Mouse (Mus musculus) urinary bladder, adult 18-20 months (tissue): ENCODE data around the gene Edem3.
"Not testable (repeated sequence)": the region's sequence is repeated elsewhere in the genome, so short reads cannot be mapped to it uniquely, and the experiment has no call there.

Experiments
- DNase-seq, 2 experiments: peaks; one replicate each; pipeline ENCODE4 v3.0.0; 2022; ENCODE audit warnings: low spot score in 2 of 2, mixed read lengths in 2 of 2

Gene Edem3

GRCm38 (mm10) chr1:151810628-151811421, 55.7 kb downstream of the Edem3 start:
- DNase-seq = no peak

GRCm38 (mm10) chr1:151811456-151811855, 56.3 kb downstream of the Edem3 start:
- no peak for DNase-seq

- DNase-seq = no peak
Observed at GRCm38 (mm10) chr1:151812004-151812712, 57.0 kb downstream of the Edem3 start.

- no peak for DNase-seq
Observed at GRCm38 (mm10) chr1:151816051-151816450, 60.9 kb downstream of the Edem3 start.

- DNase-seq = no peak
Observed at GRCm38 (mm10) chr1:151819190-151819589, 64.0 kb downstream of the Edem3 start.

- DNase-seq = peak; percentile 21 to 40
Observed at GRCm38 (mm10) chr1:151820457-151820856, 65.3 kb downstream of the Edem3 start.

- DNase-seq = no peak
Observed at GRCm38 (mm10) chr1:151825065-151825464, 69.9 kb downstream of the Edem3 start.

GRCm38 (mm10) chr1:151831791-151832190, 76.6 kb downstream of the Edem3 start:
- DNase-seq = no peak

GRCm38 (mm10) chr1:151835261-151835660, 80.1 kb downstream of the Edem3 start:
- DNase-seq = no peak

- not testable (repeated sequence) for DNase-seq
Observed at GRCm38 (mm10) chr1:151840345-151840744, 85.2 kb downstream of the Edem3 start.

- DNase-seq = no peak
Observed at GRCm38 (mm10) chr1:151845252-151845832, 90.2 kb downstream of the Edem3 start.

GRCm38 (mm10) chr1:151845926-151846782, 91.0 kb downstream of the Edem3 start:
- DNase-seq = no peak

GRCm38 (mm10) chr1:151848286-151848685, 93.1 kb downstream of the Edem3 start:
- no peak for DNase-seq

- no peak for DNase-seq
Observed at GRCm38 (mm10) chr1:151849993-151850608, 94.9 kb downstream of the Edem3 start.

- no peak for DNase-seq
Observed at GRCm38 (mm10) chr1:151851051-151851848, 96.1 kb downstream of the Edem3 start.

- no peak for DNase-seq
Observed at GRCm38 (mm10) chr1:151851976-151852375, 96.8 kb downstream of the Edem3 start.

- DNase-seq = no peak
Observed at GRCm38 (mm10) chr1:151855561-151855960, 100.4 kb downstream of the Edem3 start.

- no peak for DNase-seq
Observed at GRCm38 (mm10) chr1:151858474-151858873, 103.3 kb downstream of the Edem3 start.

- no peak for DNase-seq
Observed at GRCm38 (mm10) chr1:151861334-151861995, 106.3 kb downstream of the Edem3 start.

- DNase-seq = no peak
Observed at GRCm38 (mm10) chr1:151862109-151862508, 106.9 kb downstream of the Edem3 start.
